Mouse (Mus musculus): ENCODE data around the gene Kpna4. TPM values are rescaled to one million over a fixed set of nuclear protein-coding genes. Genes with fewer than 3 reads are reported as not detected.

Kpna4 gene
- polyA plus RNA-seq (2012; rRNA removed) = 2.0 and 4.6 TPM in 2 replicates

DNA sequence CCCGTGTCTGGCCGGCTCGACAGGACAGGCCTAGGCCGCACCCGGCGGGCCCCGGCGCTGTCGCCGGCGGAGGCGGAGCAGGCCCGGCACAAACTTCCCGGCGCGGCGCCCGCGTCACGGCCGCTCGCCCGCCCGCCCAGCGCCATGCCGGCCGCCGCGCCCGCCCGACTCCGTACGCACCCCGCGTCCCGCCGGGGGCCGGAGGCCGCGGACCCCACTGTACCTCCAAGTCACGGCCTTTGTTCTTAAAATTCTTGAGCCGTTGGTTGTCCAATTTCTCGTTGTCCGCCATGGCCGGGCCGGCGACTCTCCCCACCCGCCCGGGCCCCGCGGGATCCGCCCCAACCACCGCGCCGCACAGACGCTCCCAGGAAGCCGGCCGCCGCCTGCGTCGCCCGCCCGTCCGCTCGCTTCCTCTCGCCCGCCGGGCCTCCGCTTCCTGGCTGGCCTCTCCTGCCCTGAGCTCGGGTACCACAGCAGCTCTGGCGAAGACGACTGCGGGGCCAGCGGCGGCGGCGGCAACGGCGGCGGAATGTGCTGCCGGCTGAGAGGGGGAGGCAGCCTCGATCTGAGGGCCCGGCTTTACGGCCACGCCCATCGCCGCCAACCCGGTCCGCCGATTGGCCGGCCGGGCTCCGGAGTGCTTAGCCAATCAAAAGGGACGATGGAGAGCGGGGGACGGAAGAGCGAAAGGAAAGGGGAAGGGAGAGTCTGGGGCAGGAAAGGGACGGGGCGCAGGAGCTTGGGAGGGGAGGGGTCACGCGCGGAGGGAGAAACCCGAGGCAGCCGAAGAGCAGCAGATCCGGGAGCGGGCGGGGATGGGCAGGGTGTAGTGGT, at the start of gene Kpna4:
Gene Kpna4 (minus strand): TSS at position 605 of the 837 bp plus-strand sequence.
- Histone ChIP-seq H3K27ac (ENCODE audit: insufficient read depth, low read depth, low read length) (peak within 1 kb of the TSS; percentile 90), H3K36me3 (ENCODE audit: control insufficient read depth, insufficient read depth, low read length) (no peaks in the 10 kb centered on the region), H3K4me1 (ENCODE audit: control insufficient read depth, insufficient read depth, insufficient read length, low read length) (no peaks in the 10 kb centered on the region; the same call in 1 of the 2 replicates), H3K4me3 (ENCODE audit: low read depth, low read length) (peak within 1 kb of the TSS; percentile 95), H3K27me3 (ENCODE audit: control insufficient read depth, insufficient read depth, low read length) (no peaks in the 10 kb centered on the region)
- no peak for TF ChIP-seq CTCF (IDR thresholded peaks at IDR 0.05; ENCODE audit: extremely low read depth, insufficient read length, insufficient replicate concordance, low read depth, low read length)
- TF ChIP-seq POLR2A (IDR thresholded peaks at IDR 0.05; ENCODE audit: low read depth, low read length) = peak; percentile 91
- WGBS = under 1% methylated on average over 107 of the region's 107 CpGs

DNA sequence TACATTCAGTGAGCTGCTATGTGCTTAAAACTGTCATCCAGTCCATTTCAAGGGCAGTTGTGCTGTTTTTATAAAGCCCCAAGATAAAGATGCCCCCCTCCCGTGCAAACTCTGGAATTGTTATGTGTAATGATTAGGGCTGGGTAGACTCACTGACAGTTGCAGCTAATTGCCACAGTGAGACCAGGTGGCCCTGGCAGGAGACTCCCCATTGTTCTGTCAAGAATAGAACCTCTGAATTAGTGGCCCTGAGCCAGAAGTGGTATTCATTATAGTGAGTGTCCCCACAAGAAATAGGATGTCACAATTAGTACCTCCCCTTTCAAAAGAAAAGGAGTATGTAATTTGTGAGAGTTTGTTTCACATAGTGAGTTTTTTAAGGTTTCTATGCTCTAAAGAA, 48.3 kb upstream of the Kpna4 start:
- TF ChIP-seq CTCF (IDR thresholded peaks at IDR 0.05; ENCODE audit: extremely low read depth, insufficient read length, insufficient replicate concordance, low read depth, low read length) = no peak
- no peak for TF ChIP-seq POLR2A (IDR thresholded peaks at IDR 0.05; ENCODE audit: low read depth, low read length)
- no peaks in the 10 kb centered on the region for H3K4me1 ChIP-seq (ENCODE audit: control insufficient read depth, insufficient read depth, insufficient read length, low read length)
- WGBS = 19% methylated on average over 1 of the region's 1 CpGs
- no peaks in the 10 kb centered on the region for H3K27me3 ChIP-seq (ENCODE audit: control insufficient read depth, insufficient read depth, low read length)
- H3K36me3 ChIP-seq (ENCODE audit: control insufficient read depth, insufficient read depth, low read length) = no peaks in the 10 kb centered on the region
- no peak overlapping the region for H3K27ac ChIP-seq (ENCODE audit: insufficient read depth, low read depth, low read length)
- no peak overlapping the region for H3K4me3 ChIP-seq (ENCODE audit: low read depth, low read length)

DNA sequence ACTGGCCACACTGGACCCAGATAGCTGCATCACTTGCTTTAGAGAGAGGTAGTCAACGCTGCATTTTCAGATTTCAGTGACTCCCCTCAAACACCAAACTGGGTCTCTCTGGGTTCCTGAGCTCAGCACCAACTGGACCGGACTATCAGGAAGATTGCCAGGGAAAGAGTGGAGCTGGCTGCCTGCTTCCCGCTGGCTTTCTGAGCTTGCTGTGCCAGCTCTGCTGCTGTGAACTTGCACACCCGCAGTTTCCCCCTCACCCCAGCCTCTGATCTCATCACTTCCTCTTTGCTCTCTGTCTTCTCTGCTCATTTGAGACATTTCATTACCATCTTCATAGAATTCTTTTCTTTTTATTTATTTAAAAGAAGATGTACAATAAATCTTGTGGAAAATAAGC, 44.2 kb upstream of the Kpna4 start:
- no peaks in the 10 kb centered on the region for H3K4me1 ChIP-seq (ENCODE audit: control insufficient read depth, insufficient read depth, insufficient read length, low read length)
- no peak overlapping the region for H3K4me3 ChIP-seq (ENCODE audit: low read depth, low read length)
- TF ChIP-seq POLR2A (IDR thresholded peaks at IDR 0.05; ENCODE audit: low read depth, low read length) = no peak
- no peak for TF ChIP-seq CTCF (IDR thresholded peaks at IDR 0.05; ENCODE audit: extremely low read depth, insufficient read length, insufficient replicate concordance, low read depth, low read length)
- H3K36me3 ChIP-seq (ENCODE audit: control insufficient read depth, insufficient read depth, low read length) = no peaks in the 10 kb centered on the region
- H3K27me3 ChIP-seq (ENCODE audit: control insufficient read depth, insufficient read depth, low read length) = no peaks in the 10 kb centered on the region
- 57% methylated on average over 4 of the region's 4 CpGs for WGBS
- H3K27ac ChIP-seq (ENCODE audit: insufficient read depth, low read depth, low read length) = no peak overlapping the region

DNA sequence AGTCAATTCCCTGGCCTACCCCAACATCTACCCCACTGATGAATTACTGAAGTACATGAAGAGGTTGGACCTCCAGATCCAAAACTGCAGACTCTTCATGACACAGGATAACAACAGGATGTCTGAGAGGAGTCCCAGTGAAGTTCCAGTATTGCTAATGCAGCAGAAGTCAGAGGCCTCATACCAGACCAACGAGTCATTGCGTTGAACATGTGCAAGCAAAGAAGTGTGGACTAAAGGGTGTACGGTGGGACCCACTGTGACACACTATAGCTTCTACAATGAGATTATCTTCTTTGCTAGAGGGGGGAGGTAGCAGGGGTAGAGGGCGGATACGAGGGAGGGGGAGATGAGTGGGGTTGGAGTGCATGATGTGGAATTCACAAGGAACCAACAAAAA, 42.9 kb upstream of the Kpna4 start:
- WGBS = 82% methylated on average over 5 of the region's 5 CpGs
- Histone ChIP-seq H3K27me3 (ENCODE audit: control insufficient read depth, insufficient read depth, low read length) (no peaks in the 10 kb centered on the region), H3K4me1 (ENCODE audit: control insufficient read depth, insufficient read depth, insufficient read length, low read length) (peaks cover under 1% of the 10 kb centered on the region; the same call in 1 of the 2 replicates), H3K27ac (ENCODE audit: insufficient read depth, low read depth, low read length) (no peak overlapping the region), H3K36me3 (ENCODE audit: control insufficient read depth, insufficient read depth, low read length) (no peaks in the 10 kb centered on the region), H3K4me3 (ENCODE audit: low read depth, low read length) (no peak overlapping the region)
- TF ChIP-seq CTCF (IDR thresholded peaks at IDR 0.05; ENCODE audit: extremely low read depth, insufficient read length, insufficient replicate concordance, low read depth, low read length) = no peak
- no peak for TF ChIP-seq POLR2A (IDR thresholded peaks at IDR 0.05; ENCODE audit: low read depth, low read length)

DNA sequence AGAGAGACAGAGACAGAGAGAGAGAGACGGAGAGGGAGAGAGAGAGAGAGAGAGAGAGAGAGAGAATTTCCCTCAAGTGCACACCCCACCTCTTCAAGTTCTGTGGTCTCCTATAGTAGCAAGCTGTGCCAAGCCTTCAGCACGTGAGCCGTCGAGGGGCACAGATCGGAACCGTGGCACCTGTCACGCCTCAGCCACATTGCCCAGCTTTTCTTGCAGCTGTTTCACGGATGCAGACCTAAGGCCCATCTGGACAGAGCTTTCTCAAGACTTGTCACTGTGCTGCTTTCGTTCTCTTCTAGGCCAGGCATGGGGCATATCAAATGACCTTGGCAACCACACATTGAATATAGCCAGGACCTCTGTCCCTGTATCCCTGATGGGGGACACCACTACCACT, 41.8 kb upstream of the Kpna4 start:
- H3K36me3 ChIP-seq (ENCODE audit: control insufficient read depth, insufficient read depth, low read length) = no peaks in the 10 kb centered on the region
- peaks cover 5% of the 10 kb centered on the region; the same call in 1 of the 2 replicates for H3K4me1 ChIP-seq (ENCODE audit: control insufficient read depth, insufficient read depth, insufficient read length, low read length)
- no peak overlapping the region for H3K4me3 ChIP-seq (ENCODE audit: low read depth, low read length)
- 89% methylated on average over 9 of the region's 9 CpGs for WGBS
- TF ChIP-seq POLR2A (IDR thresholded peaks at IDR 0.05; ENCODE audit: low read depth, low read length) (no peak), CTCF (IDR thresholded peaks at IDR 0.05; ENCODE audit: extremely low read depth, insufficient read length, insufficient replicate concordance, low read depth, low read length) (no peak)
- no peaks in the 10 kb centered on the region for H3K27me3 ChIP-seq (ENCODE audit: control insufficient read depth, insufficient read depth, low read length)
- no peak overlapping the region for H3K27ac ChIP-seq (ENCODE audit: insufficient read depth, low read depth, low read length)

DNA sequence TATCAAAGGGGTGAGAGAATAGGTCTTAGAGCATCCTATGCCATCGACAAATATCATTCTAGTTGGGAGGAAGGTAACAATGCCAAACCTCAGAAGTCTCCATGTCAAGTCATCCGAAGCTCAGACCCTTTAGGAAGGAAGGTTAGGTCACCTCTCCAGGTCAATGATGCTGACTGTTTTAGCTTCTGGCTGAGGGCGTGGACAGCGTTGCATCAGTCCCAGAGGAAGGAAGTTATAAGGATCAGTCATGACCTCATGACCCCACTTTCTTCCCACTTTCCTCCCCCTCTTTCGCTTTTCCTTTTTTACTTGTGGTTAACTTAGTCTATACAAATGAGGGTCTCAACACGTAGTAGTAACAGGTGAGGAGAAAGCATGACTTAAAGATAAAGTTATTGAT, 36.1 kb upstream of the Kpna4 start:
- no peaks in the 10 kb centered on the region for H3K36me3 ChIP-seq (ENCODE audit: control insufficient read depth, insufficient read depth, low read length)
- no peaks in the 10 kb centered on the region for H3K27me3 ChIP-seq (ENCODE audit: control insufficient read depth, insufficient read depth, low read length)
- H3K27ac ChIP-seq (ENCODE audit: insufficient read depth, low read depth, low read length) = no peak overlapping the region
- H3K4me3 ChIP-seq (ENCODE audit: low read depth, low read length) = no peak overlapping the region
- H3K4me1 ChIP-seq (ENCODE audit: control insufficient read depth, insufficient read depth, insufficient read length, low read length) = peaks cover 5% of the 10 kb centered on the region; the same call in 1 of the 2 replicates
- WGBS = 67% methylated on average over 6 of the region's 6 CpGs
- TF ChIP-seq CTCF (IDR thresholded peaks at IDR 0.05; ENCODE audit: extremely low read depth, insufficient read length, insufficient replicate concordance, low read depth, low read length) (no peak), POLR2A (IDR thresholded peaks at IDR 0.05; ENCODE audit: low read depth, low read length) (no peak)

DNA sequence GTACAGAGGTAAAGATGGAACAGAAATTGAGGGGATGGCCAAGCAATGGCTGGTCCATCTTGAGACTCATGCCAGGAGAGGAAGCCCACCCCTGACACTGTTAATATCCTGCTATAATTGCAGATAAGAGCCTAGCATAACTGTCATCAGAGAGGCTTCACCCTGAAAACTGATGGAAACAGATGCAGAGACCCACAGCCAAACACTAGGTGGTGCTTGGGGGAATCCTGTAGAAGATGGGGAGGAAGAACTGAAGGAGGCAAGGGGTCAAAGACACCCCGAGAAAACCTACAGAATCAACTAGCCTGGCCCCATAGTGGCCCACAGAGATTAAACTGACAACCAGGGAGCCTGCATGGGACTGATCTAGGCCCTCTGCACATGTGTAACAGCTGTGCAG, 33.5 kb upstream of the Kpna4 start:
- H3K27ac ChIP-seq (ENCODE audit: insufficient read depth, low read depth, low read length) = no peak overlapping the region
- WGBS = 78% methylated on average over 1 of the region's 1 CpGs
- no peak for TF ChIP-seq CTCF (IDR thresholded peaks at IDR 0.05; ENCODE audit: extremely low read depth, insufficient read length, insufficient replicate concordance, low read depth, low read length)
- TF ChIP-seq POLR2A (IDR thresholded peaks at IDR 0.05; ENCODE audit: low read depth, low read length) = no peak

More for the DNA sequence above, 33.5 kb upstream of the Kpna4 start:
- Histone ChIP-seq H3K27me3 (ENCODE audit: control insufficient read depth, insufficient read depth, low read length) (no peaks in the 10 kb centered on the region), H3K4me3 (ENCODE audit: low read depth, low read length) (no peak overlapping the region), H3K36me3 (ENCODE audit: control insufficient read depth, insufficient read depth, low read length) (no peaks in the 10 kb centered on the region), H3K4me1 (ENCODE audit: control insufficient read depth, insufficient read depth, insufficient read length, low read length) (peaks cover 8% of the 10 kb centered on the region)
